Mouse (Mus musculus): Measurements from ENCODE around the gene AI661453. TPM values are rescaled to one million over a fixed set of nuclear protein-coding genes. Genes with fewer than 3 reads are reported as not detected.
"Not testable (repeated sequence)": the region's sequence is repeated elsewhere in the genome, so short reads cannot be mapped to it uniquely, and the experiment has no call there.

The AI661453 gene
- total RNA-seq, 2 experiments from 2014 or later = 1.3 to 2.1 TPM

- DNase-seq = not testable (repeated sequence)
Observed at GRCm38 (mm10) chr17:47502707-47503045, 66.3 kb downstream of the AI661453 start.

GRCm38 (mm10) chr17:47503689-47504088, 67.3 kb downstream of the AI661453 start:
- no peak for DNase-seq

GRCm38 (mm10) chr17:47504228-47504627, 67.8 kb downstream of the AI661453 start:
- no peak for DNase-seq

GRCm38 (mm10) chr17:47504941-47505346, 68.5 kb downstream of the AI661453 start, which contains the start of gene Ccnd3:
Ccnd3 (plus strand) TSS chr17:47505051.
- DNase-seq = peak; percentile 89 to 93

GRCm38 (mm10) chr17:47505566-47505965, 69.2 kb downstream of the AI661453 start:
- no peak for DNase-seq

GRCm38 (mm10) chr17:47506042-47506441, 69.6 kb downstream of the AI661453 start:
- no peak for DNase-seq

GRCm38 (mm10) chr17:47506697-47507096, 70.3 kb downstream of the AI661453 start:
- no peak for DNase-seq

GRCm38 (mm10) chr17:47507523-47507922, 71.1 kb downstream of the AI661453 start:
- no peak for DNase-seq

- peak; percentile 98 to 99 for DNase-seq
Observed at GRCm38 (mm10) chr17:47508012-47508608, 71.7 kb downstream of the AI661453 start.

- DNase-seq = no peak
Observed at GRCm38 (mm10) chr17:47509031-47509705, 72.8 kb downstream of the AI661453 start.

GRCm38 (mm10) chr17:47511111-47512020, 75.0 kb downstream of the AI661453 start:
- peak; percentile 99 to 100 for DNase-seq

- DNase-seq = peak in 1 of 2 experiments; percentile 78
Observed at GRCm38 (mm10) chr17:47512956-47513775, 76.8 kb downstream of the AI661453 start.

- DNase-seq = no peak
Observed at GRCm38 (mm10) chr17:47515180-47515844, 78.9 kb downstream of the AI661453 start.

GRCm38 (mm10) chr17:47516232-47516631, 79.8 kb downstream of the AI661453 start:
- DNase-seq = no peak

- peak; percentile 67 to 71 for DNase-seq
Observed at GRCm38 (mm10) chr17:47518205-47518604, 81.8 kb downstream of the AI661453 start.

Other genes starting within 250 kb of the AI661453 start
- gene Mrps10, start 67.7 kb upstream of the AI661453 start, total RNA-seq (2021) = 10 to 100 TPM; 24.5 to 25.1 TPM
- gene Guca1b, start 51.2 kb upstream of the AI661453 start, total RNA-seq (2021) = under 1 TPM in 1 of 2 experiments, not detected in 1; 0.23 TPM
- under 1 TPM in 1 of 2 experiments, not detected in 1; 0.42 TPM for gene Guca1a, start 36.0 kb upstream of the AI661453 start, total RNA-seq (2021)
- not detected for gene 1700001C19Rik, start 761 bp downstream of the AI661453 start, total RNA-seq (2021)
- 10 to 100 TPM; 10.2 to 10.4 TPM for gene Taf8, start 65.7 kb downstream of the AI661453 start, total RNA-seq (2021)
- 10 to 100 TPM; 83.3 to 87.1 TPM for gene Ccnd3, start 68.4 kb downstream of the AI661453 start, total RNA-seq (2021)
- gene Bysl, start 174.9 kb downstream of the AI661453 start, total RNA-seq (2021) = 10 to 100 TPM; 13.5 to 16.5 TPM
- 10 to 100 TPM; 19.0 to 19.5 TPM for gene Med20, start 175.0 kb downstream of the AI661453 start, total RNA-seq (2021)
- 1 to 10 TPM; 1.9 to 3.4 TPM for gene Gm20517, start 175.0 kb downstream of the AI661453 start, total RNA-seq (2021)
- gene Usp49, start 194.1 kb downstream of the AI661453 start, total RNA-seq (2021) = 1 to 10 TPM; 1.4 to 3.7 TPM